13 mouse cellular contexts compared by ENCODE assay signal in genomic region chr17:31939292-31940060, GRCm38 (mm10).
A peak's percentile ranks its signal among the peaks of the same experiment; 100 is the strongest.
DNase-seq lines count a peak whose midpoint lies in the region; ATAC-seq and TF ChIP-seq lines count a peak whose summit lies in the region.
"Had no signal": no experiment of that assay in that cellular context is flagged by ENCODE, and none has a peak within 500 bp of the region (broad histone marks: within the 10 kb centered on the region; RNA-seq: fewer than 3 reads in every experiment).

No protein-coding gene starts in this region.

- TF ChIP-seq CTCF in liver, adult 2 months (IDR thresholded peaks at IDR 0.05; ENCODE audit: low read depth, low read length), result no peak

- H3K9me3 ChIP-seq in liver, embryonic 11.5 days (ENCODE audit: control insufficient read depth, low read length), result no peaks in the 10 kb centered on the region
- no peaks in the 10 kb centered on the region for H3K9me3 ChIP-seq in embryonic facial prominence, embryonic 10.5 days
- no peaks in the 10 kb centered on the region for H3K9me3 ChIP-seq in stomach, embryonic 15.5 days
- H3K9me3 ChIP-seq: forebrain, embryonic 12.5 days; G1E had no signal

- no peak overlapping the region for H3K4me3 ChIP-seq in liver, adult 2 months (ENCODE audit: insufficient read depth, low read depth, low read length)
- H3K4me3 ChIP-seq in liver, embryonic 11.5 days (ENCODE audit: low read depth, low read length), result no peak overlapping the region
- H3K4me3 ChIP-seq in embryonic facial prominence, embryonic 10.5 days, result no peak overlapping the region
- no peak overlapping the region for H3K4me3 ChIP-seq in stomach, embryonic 15.5 days (replicated peaks)
- H3K4me3 ChIP-seq: forebrain, embryonic 12.5 days; left cerebral cortex, adult 2 months; myocyte had no signal

- DNase-seq in liver, adult 2 months (ENCODE audit: extremely low read depth, low read depth, low spot score), result peak; percentile 97
- no peak for DNase-seq in liver, embryonic 11.5 days (ENCODE audit: low spot score)
- DNase-seq in embryonic facial prominence, embryonic 10.5 days (ENCODE audit: low spot score), result no peak
- peak; percentile 86 to 90 for DNase-seq in kidney, postnatal 36 days
- no peak for DNase-seq in spleen, postnatal 36 days (ENCODE audit: low spot score in 2 of 2)
- no peak for DNase-seq in thymus, postnatal 25 days
- DNase-seq: retina, postnatal 1 day had no signal

- TF ChIP-seq POLR2A in liver, adult 2 months (IDR thresholded peaks at IDR 0.05; ENCODE audit: extremely low read depth, insufficient read depth, low read length), result no peak

- no peaks in the 10 kb centered on the region for H3K79me2 ChIP-seq in liver, adult 2 months (ENCODE audit: control insufficient read depth, insufficient read depth, low read length)

- no peaks in the 10 kb centered on the region for H3K36me3 ChIP-seq in liver, adult 2 months (ENCODE audit: control insufficient read depth, insufficient read depth, low read length)
- no peaks in the 10 kb centered on the region for H3K36me3 ChIP-seq in liver, embryonic 11.5 days (ENCODE audit: control insufficient read depth, insufficient read depth, low read length)
- no peaks in the 10 kb centered on the region for H3K36me3 ChIP-seq in embryonic facial prominence, embryonic 10.5 days (replicated peaks)
- no peaks in the 10 kb centered on the region for H3K36me3 ChIP-seq in stomach, embryonic 15.5 days
- H3K36me3 ChIP-seq: forebrain, embryonic 12.5 days; G1E had no signal

- no peak overlapping the region for H3K4me2 ChIP-seq in liver, embryonic 11.5 days
- H3K4me2 ChIP-seq in stomach, embryonic 15.5 days, result no peak overlapping the region
- H3K4me2 ChIP-seq: forebrain, embryonic 12.5 days; heart, embryonic 11.5 days had no signal

- H3K9ac ChIP-seq in liver, adult 2 months (ENCODE audit: low read depth, low read length), result no peak overlapping the region
- no peak overlapping the region for H3K9ac ChIP-seq in liver, embryonic 11.5 days (ENCODE audit: low read depth, low read length)
- H3K9ac ChIP-seq in stomach, embryonic 15.5 days, result no peak overlapping the region
- H3K9ac ChIP-seq: forebrain, embryonic 12.5 days had no signal

- H3K27me3 ChIP-seq in liver, adult 2 months (ENCODE audit: control insufficient read depth, insufficient read depth, low read length), result no peaks in the 10 kb centered on the region
- no peaks in the 10 kb centered on the region for H3K27me3 ChIP-seq in liver, embryonic 11.5 days (replicated peaks; ENCODE audit: control insufficient read depth, insufficient read depth, low read length)
- H3K27me3 ChIP-seq in embryonic facial prominence, embryonic 10.5 days (replicated peaks; ENCODE audit: low read depth, poor library complexity, severe bottlenecking), result no peaks in the 10 kb centered on the region
- H3K27me3 ChIP-seq in stomach, embryonic 15.5 days (replicated peaks), result no peaks in the 10 kb centered on the region
- H3K27me3 ChIP-seq: forebrain, embryonic 12.5 days had no signal

- no peak for ATAC-seq in liver, embryonic 11.5 days (replicated peaks; ENCODE audit: low FRiP score)
- no peak for ATAC-seq in stomach, embryonic 15.5 days (ENCODE audit: insufficient read depth, low FRiP score, low read depth)

- WGBS in liver, adult 2 months, result 34% methylated on average over 16 of the region's 16 CpGs
- WGBS in liver, embryonic 11.5 days, result 83% methylated on average over 16 of the region's 16 CpGs
- 85% methylated on average over 16 of the region's 16 CpGs for WGBS in embryonic facial prominence, embryonic 10.5 days
- WGBS in stomach, embryonic 15.5 days, result 74% methylated on average over 16 of the region's 16 CpGs

- peaks cover 24% of the 10 kb centered on the region for H3K4me1 ChIP-seq in liver, adult 2 months (ENCODE audit: control insufficient read depth, insufficient read depth, low read length)
- H3K4me1 ChIP-seq in liver, embryonic 11.5 days (replicated peaks; ENCODE audit: control insufficient read depth, insufficient read depth, low read length), result peaks cover 5% of the 10 kb centered on the region; the same call in 1 of the 2 replicates
- peaks cover 46% of the 10 kb centered on the region for H3K4me1 ChIP-seq in embryonic facial prominence, embryonic 10.5 days
- peaks cover 30% of the 10 kb centered on the region for H3K4me1 ChIP-seq in stomach, embryonic 15.5 days

- peak overlapping the region; percentile 81 for H3K27ac ChIP-seq in liver, adult 2 months (replicated peaks; ENCODE audit: insufficient read depth, low read depth, low read length)
- no peak overlapping the region for H3K27ac ChIP-seq in liver, embryonic 11.5 days (ENCODE audit: low read depth, low read length)
- H3K27ac ChIP-seq in embryonic facial prominence, embryonic 10.5 days (replicated peaks), result peak overlapping the region; percentile 2; the same call in 1 of the 2 replicates
- peak overlapping the region; percentile 8; the same call in 1 of the 2 replicates for H3K27ac ChIP-seq in stomach, embryonic 15.5 days
- H3K27ac ChIP-seq: forebrain, embryonic 12.5 days had no signal

Comparison
In these comparisons a context has a peak if more than half of its experiments do, and no peak if none do; other contexts are left out.
1. DNase-seq: peak in liver, adult 2 months (single experiment) and kidney, postnatal 36 days (2 of 2); none in liver, embryonic 11.5 days (single experiment), embryonic facial prominence, embryonic 10.5 days (single experiment), spleen, postnatal 36 days (0 of 2) and thymus, postnatal 25 days (single experiment).